ENCODE assay signal across 8 mouse cellular contexts in the genomic region with DNA sequence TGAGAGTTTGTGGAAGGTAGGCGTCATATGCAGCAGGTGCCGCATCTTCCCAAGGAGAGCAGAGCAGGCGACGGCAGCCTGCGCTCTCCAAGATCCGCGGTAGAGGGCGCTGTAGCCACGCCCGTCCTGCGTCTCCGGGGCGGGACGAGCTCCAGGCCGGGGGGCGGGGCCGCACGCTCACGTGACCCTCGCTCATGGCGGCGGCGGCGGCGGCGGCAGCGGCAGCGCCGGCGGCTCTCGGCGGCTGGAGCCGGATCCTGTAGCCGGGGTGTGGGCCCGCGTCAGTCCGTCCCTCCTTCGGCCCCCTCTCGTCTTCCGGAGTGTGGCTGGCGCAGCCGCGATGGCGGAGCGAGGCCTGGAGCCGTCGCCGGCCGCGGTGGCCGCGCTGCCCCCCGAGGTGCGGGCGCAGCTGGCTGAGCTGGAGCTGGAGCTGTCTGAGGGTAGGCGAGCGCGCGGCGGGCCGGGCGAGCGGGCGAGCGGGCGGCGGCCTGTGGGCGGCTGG. TPM values are rescaled to one million over a fixed set of nuclear protein-coding genes. Genes with fewer than 3 reads are reported as not detected.
DNase-seq lines count a peak whose midpoint lies in the region; ATAC-seq and TF ChIP-seq lines count a peak whose summit lies in the region.

Gene Dip2b, plus strand, starts transcription at position 195 of the 502 bp plus-strand sequence.

- H3K9me3 ChIP-seq in heart, embryonic 11.5 days (replicated peaks; ENCODE audit: control insufficient read depth, low read length) = no peaks in the 10 kb centered on the region
- no peaks in the 10 kb centered on the region for H3K9me3 ChIP-seq in kidney, embryonic 15.5 days (replicated peaks)

- peak within 1 kb of the TSS; percentile 87 for H3K4me2 ChIP-seq in heart, embryonic 11.5 days
- H3K4me2 ChIP-seq in kidney, embryonic 15.5 days = peak within 1 kb of the TSS; percentile 83

- peak; percentile 94 for ATAC-seq in erythroblast, adult 5-6 weeks (replicated peaks; ENCODE audit: low FRiP score, poor library complexity, severe bottlenecking)
- peak; percentile 85 for ATAC-seq in heart, embryonic 11.5 days (replicated peaks; ENCODE audit: insufficient number of reproducible peaks, low FRiP score, low TSS enrichment)
- peak; percentile 91 for ATAC-seq in kidney, embryonic 15.5 days (replicated peaks; ENCODE audit: low FRiP score)

- peak; percentile 95 for DNase-seq in CD4-positive helper T cell, adult 2 months (ENCODE audit: low read depth, low spot score)
- peak; percentile 96 for DNase-seq in brain, embryonic 14.5 days (ENCODE audit: low read depth)
- DNase-seq in liver = peak; percentile 96
- peak; percentile 85 to 93 for DNase-seq in monocyte, adult 2 months (ENCODE audit: low read depth in 1 of 2, low spot score in 2 of 2)
- peak; percentile 94 to 99 for DNase-seq in spleen, postnatal 14 days (ENCODE audit: low spot score in 2 of 2)

- TF ChIP-seq POLR2A in brain, embryonic 14.5 days (IDR thresholded peaks at IDR 0.05; ENCODE audit: borderline replicate concordance, extremely low read depth, insufficient read depth, insufficient read length, poor library complexity, severe bottlenecking) = peak; percentile 95

- peak within 1 kb of the TSS; percentile 93 for H3K9ac ChIP-seq in heart, embryonic 11.5 days (ENCODE audit: low read depth, low read length)
- H3K9ac ChIP-seq in kidney, embryonic 15.5 days = peak within 1 kb of the TSS; percentile 95

- no peaks in the 10 kb centered on the region for H3K36me3 ChIP-seq in heart, embryonic 11.5 days (ENCODE audit: control insufficient read depth, insufficient read depth, low read length)
- no peaks in the 10 kb centered on the region for H3K36me3 ChIP-seq in kidney, embryonic 15.5 days

- H3K4me1 ChIP-seq in heart, embryonic 11.5 days (ENCODE audit: control insufficient read depth, insufficient read depth, low read length) = peaks cover 22% of the 10 kb centered on the region
- H3K4me1 ChIP-seq in kidney, embryonic 15.5 days = peaks cover 29% of the 10 kb centered on the region

- H3K27me3 ChIP-seq in heart, embryonic 11.5 days (ENCODE audit: control insufficient read depth, insufficient read depth, low read length) = no peaks in the 10 kb centered on the region
- H3K27me3 ChIP-seq in kidney, embryonic 15.5 days = no peaks in the 10 kb centered on the region

- peak within 1 kb of the TSS; percentile 82 for H3K4me3 ChIP-seq in heart, embryonic 11.5 days (ENCODE audit: low read depth, low read length)
- H3K4me3 ChIP-seq in kidney, embryonic 15.5 days (replicated peaks) = peak within 1 kb of the TSS; percentile 95

- peak within 1 kb of the TSS; percentile 93 for H3K27ac ChIP-seq in heart, embryonic 11.5 days (ENCODE audit: low read depth, low read length)
- peak within 1 kb of the TSS; percentile 97 for H3K27ac ChIP-seq in kidney, embryonic 15.5 days

- TF ChIP-seq CTCF in brain, embryonic 14.5 days (IDR thresholded peaks at IDR 0.05; ENCODE audit: borderline replicate concordance, extremely low read depth, insufficient read depth, insufficient read length) = peak; percentile 93

- WGBS in heart, embryonic 11.5 days (ENCODE audit: insufficient replicate concordance) = 0% methylated on average over 54 of the region's 68 CpGs
- WGBS in kidney, embryonic 15.5 days = 0% methylated on average over 51 of the region's 68 CpGs

RNA-seq across cellular contexts. Expression of gene Dip2b, which starts in this region (rescaled TPM):
- polyA plus RNA-seq in brain, embryonic 14.5 days (2012; rRNA removed) = 25.5 and 33.7 TPM in 2 replicates
- 4.2 and 7.7 TPM in 2 replicates for total RNA-seq in erythroblast, adult 5-6 weeks (2015; ENCODE audit: low replicate concordance)
- 2.6 and 4.2 TPM in 2 replicates for total RNA-seq in erythroblast, adult 5-6 weeks (2017; ENCODE audit: low replicate concordance)
- polyA plus RNA-seq in heart, embryonic 11.5 days (2014; fragmentation: Nextera tagmentation; extraction: Ambion mirVana) = 16.6 and 17.6 TPM in 2 replicates
- polyA plus RNA-seq in kidney, embryonic 15.5 days (2015; fragmentation: Nextera tagmentation; extraction: Ambion mirVana) = 10.4 and 11.6 TPM in 2 replicates

Comparison
In these comparisons a context has a peak if more than half of its experiments do, and no peak if none do; other contexts are left out.
1. Peak in every context shown above with its lines: DNase-seq, ATAC-seq, H3K4me3 ChIP-seq and H3K27ac ChIP-seq.